Mouse (Mus musculus) forebrain, postnatal 0 days (tissue): Measurements from ENCODE around the gene Spata31d1d. TPM values are rescaled to one million over a fixed set of nuclear protein-coding genes. Genes with fewer than 3 reads are reported as not detected.

ENCODE experiments used
- ATAC-seq: fragments of 200-750 bp; cut with Nextera tagmentation; 2 replicates; pipeline ENCODE4 v1.8.0; 2017; ENCODE audit warnings: mild to moderate bottlenecking, moderate library complexity
- DNase-seq: peaks from one replicate; pipeline ENCODE4 v3.0.0-alpha.2; 2015
- H3K27ac ChIP-seq: fragments of 300-500 bp; sonication (generic); 2 replicates; pipeline ENCODE4 v1.5.1; 2014; ENCODE audit warnings: low read depth, mild to moderate bottlenecking, antibody characterized with exemption, low read length, moderate library complexity, mixed read lengths
- H3K27me3 ChIP-seq: fragments of 300-500 bp; sonication (generic); 2 replicates; pipeline ENCODE4 v1.6.1; 2014; ENCODE audit warnings: mild to moderate bottlenecking, low read length, mixed read lengths; ENCODE audit not compliant: insufficient read depth
- H3K36me3 ChIP-seq: fragments of 300-500 bp; sonication (generic); 2 replicates; pipeline ENCODE4 v1.6.1; 2014; ENCODE audit warnings: mild to moderate bottlenecking, moderate library complexity; ENCODE audit not compliant: insufficient read depth
- H3K4me1 ChIP-seq: fragments of 300-500 bp; sonication (generic); 2 replicates; pipeline ENCODE4 v1.6.1; 2014; ENCODE audit warnings: antibody characterized with exemption; ENCODE audit not compliant: insufficient read depth
- H3K4me2 ChIP-seq: fragments of 300-500 bp; sonication (generic); 2 replicates; pipeline ENCODE4 v1.6.1; 2014; ENCODE audit warnings: low read depth, mild to moderate bottlenecking, moderate library complexity
- H3K4me3 ChIP-seq: fragments of 300-500 bp; sonication (generic); 2 replicates; pipeline ENCODE4 v1.5.1; 2014; ENCODE audit warnings: low read depth, low read length, mixed read lengths
- H3K9ac ChIP-seq: fragments of 300-500 bp; sonication (generic); 2 replicates; pipeline ENCODE4 v1.6.1; 2014; ENCODE audit warnings: mild to moderate bottlenecking
- H3K9me3 ChIP-seq: fragments of 300-500 bp; sonication (generic); 2 replicates; pipeline ENCODE4 v1.6.1; 2016; ENCODE audit warnings: low read length
- CTCF ChIP-seq: sonication (generic); IDR thresholded peaks from 2 replicates; pipeline ENCODE4 v1.5.1; 2016; ENCODE audit warnings: antibody characterized with exemption, control low read depth, low read depth
- WGBS: fragments of 180-500 bp; shearing (Covaris S2); extraction: QIAGEN DNeasy Blood & Tissue Kit; methylation state at CpG from one replicate; pipeline ENCODE4 v1.1.7; 2014; 5-methylcytosine and 5-hydroxymethylcytosine counted together
- polyA plus RNA-seq: library from polyadenylated mRNA; unstranded; fragments of >200 nt; fragmentation: Nextera tagmentation; extraction: Ambion mirVana; gene quantifications from 2 replicates; pipeline ENCODE4 v1.2.1, GENCODE M21; 2015
- total RNA-seq: library from RNA; depleted of rRNA; stranded (reverse); fragments of >200 nt; gene quantifications from 2 replicates; pipeline ENCODE4 v1.2.3, GENCODE M21; 2014; rRNA removed

Spata31d1d gene
- total and polyA plus RNA-seq, 2 experiments from 2014 or later: not detected

DNA sequence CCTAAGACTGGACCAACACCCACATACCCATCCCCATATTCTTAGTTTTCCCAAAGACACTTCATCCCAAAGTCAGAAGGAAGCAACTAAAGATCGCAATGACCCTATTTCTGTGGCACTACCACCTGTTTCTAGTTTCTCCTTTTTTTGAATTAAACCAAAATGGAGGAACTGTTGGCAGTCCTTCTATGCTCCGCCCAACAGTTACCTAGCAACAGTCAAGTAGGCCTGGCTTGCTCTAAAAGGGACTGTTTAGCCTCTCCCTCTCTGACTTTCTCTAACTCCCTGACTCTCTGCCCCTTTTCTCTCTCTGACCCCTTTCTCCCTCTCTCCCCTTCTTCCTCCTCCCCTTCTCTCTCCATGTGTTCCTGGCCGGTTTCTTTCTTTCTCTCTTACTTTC is 46.3 kb downstream of the Spata31d1d start:
- ATAC-seq (no peak), DNase-seq (no peak)
- Histone ChIP-seq H3K27ac (no peak overlapping the region), H3K9ac (no peak overlapping the region), H3K9me3 (no peaks in the 10 kb centered on the region), H3K27me3 (no peaks in the 10 kb centered on the region), H3K4me2 (no peak overlapping the region), H3K36me3 (no peaks in the 10 kb centered on the region), H3K4me3 (no peak overlapping the region), H3K4me1 (no peaks in the 10 kb centered on the region)
- 80% methylated on average over 3 of the region's 3 CpGs for WGBS
- no peak for TF ChIP-seq CTCF

DNA sequence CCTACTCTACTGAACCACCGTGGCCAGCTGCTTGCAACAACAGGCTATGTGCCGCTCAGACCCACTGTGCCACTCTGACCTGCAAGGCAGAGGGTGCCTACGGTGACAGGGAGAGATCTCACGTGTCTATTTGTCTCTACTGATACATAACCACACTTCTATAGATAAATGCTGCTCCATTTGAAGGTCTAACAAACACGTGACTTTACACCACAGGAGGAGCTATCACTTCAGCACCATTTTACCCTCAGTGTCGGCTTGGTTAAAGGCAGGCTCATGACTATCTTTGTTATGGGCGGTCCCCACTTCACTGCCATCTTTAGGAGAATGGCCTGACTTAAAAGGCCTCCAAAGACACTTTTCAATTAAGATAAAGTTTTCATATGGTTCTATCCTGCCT is 48.9 kb downstream of the Spata31d1d start:
- Histone ChIP-seq H3K9ac (no peak overlapping the region), H3K27me3 (no peaks in the 10 kb centered on the region), H3K9me3 (no peaks in the 10 kb centered on the region), H3K36me3 (no peaks in the 10 kb centered on the region), H3K27ac (no peak overlapping the region), H3K4me3 (no peak overlapping the region), H3K4me1 (no peaks in the 10 kb centered on the region), H3K4me2 (no peak overlapping the region)
- WGBS: 39% methylated on average over 7 of the region's 7 CpGs
- TF ChIP-seq CTCF: no peak
- ATAC-seq (no peak), DNase-seq (no peak)

DNA sequence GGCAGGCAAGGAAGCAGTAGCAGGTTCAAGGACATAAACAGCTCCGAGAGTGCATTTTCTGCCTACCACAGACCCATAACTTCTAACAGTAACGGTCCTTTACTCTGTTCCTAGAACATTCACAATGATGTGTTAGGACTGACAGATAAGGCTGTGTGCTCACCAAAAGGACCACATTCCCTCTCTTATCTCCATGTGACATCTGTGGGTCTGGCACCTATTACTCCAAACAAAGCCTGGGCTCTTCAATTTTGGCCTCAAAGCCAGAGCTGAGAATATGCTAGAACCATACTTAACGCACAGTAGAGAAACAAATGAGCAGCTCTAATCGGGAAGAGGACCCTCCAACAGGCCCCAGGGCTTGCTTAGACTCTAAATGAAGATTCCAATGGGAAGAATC is 51.6 kb downstream of the Spata31d1d start:
- ATAC-seq (no peak), DNase-seq (no peak)
- Histone ChIP-seq H3K9ac (no peak overlapping the region), H3K27ac (no peak overlapping the region), H3K4me1 (no peaks in the 10 kb centered on the region), H3K27me3 (no peaks in the 10 kb centered on the region), H3K36me3 (no peaks in the 10 kb centered on the region), H3K9me3 (no peaks in the 10 kb centered on the region), H3K4me3 (no peak overlapping the region), H3K4me2 (no peak overlapping the region)
- no peak for TF ChIP-seq CTCF
- WGBS: 73% methylated on average over 4 of the region's 4 CpGs

DNA sequence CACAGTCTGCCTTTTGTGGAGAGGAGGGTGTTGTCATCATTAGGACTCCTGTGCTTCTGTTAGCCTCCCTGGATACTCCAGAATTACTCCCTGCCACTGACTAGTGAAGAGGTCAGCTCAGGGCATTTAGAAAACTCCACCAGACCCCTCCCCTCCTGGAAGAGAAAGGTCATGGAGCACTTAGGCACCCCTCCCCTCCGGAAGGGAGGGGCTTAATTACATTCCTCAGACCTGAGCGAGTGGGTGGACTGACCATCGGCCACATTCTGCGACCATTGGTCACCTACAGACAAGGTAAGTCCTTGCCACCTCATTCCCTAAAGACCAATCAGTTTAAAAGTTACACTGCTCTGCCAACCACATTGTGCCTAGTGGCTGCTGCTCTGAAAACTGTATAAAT is 52.2 kb downstream of the Spata31d1d start:
- H3K4me1 ChIP-seq: no peaks in the 10 kb centered on the region
- H3K4me2 ChIP-seq: no peak overlapping the region
- H3K36me3 ChIP-seq: no peaks in the 10 kb centered on the region
- no peaks in the 10 kb centered on the region for H3K27me3 ChIP-seq
- no peaks in the 10 kb centered on the region for H3K9me3 ChIP-seq
- no peak overlapping the region for H3K9ac ChIP-seq
- DNase-seq (no peak), ATAC-seq (no peak)
- no peak overlapping the region for H3K4me3 ChIP-seq
- WGBS: 60% methylated on average over 4 of the region's 4 CpGs
- no peak for TF ChIP-seq CTCF
- H3K27ac ChIP-seq: no peak overlapping the region

DNA sequence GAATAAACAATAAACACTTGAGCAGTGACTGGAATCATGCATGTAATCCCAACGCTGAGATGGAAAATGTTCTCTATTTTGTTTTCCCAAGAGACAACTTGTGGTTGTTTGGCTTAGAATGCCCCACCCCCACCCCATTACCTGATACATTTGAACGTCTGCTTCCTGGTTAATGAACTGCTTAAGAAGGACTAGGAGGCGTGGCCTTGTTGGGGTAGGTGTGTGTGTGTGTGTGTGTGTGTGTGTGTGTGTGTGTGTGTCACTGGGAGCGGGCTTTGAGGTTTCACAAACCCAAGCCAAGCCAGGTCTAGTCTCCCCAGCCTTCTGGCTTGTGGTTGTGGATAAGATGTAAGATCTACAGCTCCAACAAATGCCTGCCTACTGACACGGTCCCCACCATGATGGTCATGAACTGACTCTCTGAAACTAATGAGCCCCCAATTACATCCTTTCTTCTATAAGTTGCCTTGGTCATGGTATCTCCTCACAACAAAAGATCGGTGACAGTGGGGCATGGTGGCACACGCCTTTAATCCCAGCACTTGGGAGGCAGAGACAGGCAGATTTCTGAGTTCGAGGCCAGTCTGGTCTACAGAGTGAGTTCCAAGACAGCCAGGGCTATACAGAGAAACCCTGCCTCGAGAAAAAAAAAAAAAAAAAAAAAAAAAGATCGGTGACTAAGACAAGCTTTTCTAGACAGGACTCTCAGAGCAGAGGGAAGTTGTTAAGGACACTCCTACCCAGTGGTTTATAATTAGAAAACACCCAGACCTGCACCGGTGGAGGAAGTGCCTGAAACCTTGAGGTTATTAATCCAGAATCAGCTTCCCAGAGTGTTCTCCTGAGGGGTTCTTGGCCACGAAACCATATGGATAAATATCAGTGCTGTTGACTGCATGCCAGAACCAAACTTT is 55.0 kb downstream of the Spata31d1d start:
- DNase-seq: no peak
- no peak for TF ChIP-seq CTCF
- WGBS: 79% methylated on average over 12 of the region's 12 CpGs
- Histone ChIP-seq H3K4me1 (0 out of 2 replicates have a peak, but pooled peaks cover 5% of the 10 kb centered on the region), H3K9ac (no peak overlapping the region), H3K9me3 (no peaks in the 10 kb centered on the region), H3K27ac (no peak overlapping the region), H3K27me3 (no peaks in the 10 kb centered on the region), H3K4me3 (no peak overlapping the region), H3K36me3 (no peaks in the 10 kb centered on the region), H3K4me2 (no peak overlapping the region)
- ATAC-seq: no peak

Other genes starting within 250 kb of the Spata31d1d start
- 136 and 160 TPM in 2 replicates for gene Agtpbp1, start 146.5 kb downstream of the Spata31d1d start, total RNA-seq
- gene Agtpbp1, start 146.5 kb downstream of the Spata31d1d start, polyA plus RNA-seq: 60.7 and 65.1 TPM in 2 replicates
- 50.4 and 67.8 TPM in 2 replicates for gene Naa35, start 146.5 kb downstream of the Spata31d1d start, total RNA-seq
- 116 and 132 TPM in 2 replicates for gene Naa35, start 146.5 kb downstream of the Spata31d1d start, polyA plus RNA-seq
- 22.1 and 23.2 TPM in 2 replicates for gene Golm1, start 55.9 kb downstream of the Spata31d1d start, total RNA-seq
- 16.8 and 18.6 TPM in 2 replicates for gene Golm1, start 55.9 kb downstream of the Spata31d1d start, polyA plus RNA-seq
- gene 4921517D22Rik, start 37.6 kb downstream of the Spata31d1d start, total RNA-seq: not detected in 2 replicates
- gene 4921517D22Rik, start 37.6 kb downstream of the Spata31d1d start, polyA plus RNA-seq: not detected in 2 replicates
- gene Spata31d1a, start 21.4 kb downstream of the Spata31d1d start, total RNA-seq: 0.08 TPM in 1 of 2 replicates, not detected in the other
- gene Spata31d1a, start 21.4 kb downstream of the Spata31d1d start, polyA plus RNA-seq: 0.21 and 0.42 TPM in 2 replicates
- 0.08 and 0.33 TPM in 2 replicates for gene Spata31d1b, start 19.5 kb downstream of the Spata31d1d start, total RNA-seq
- not detected in 2 replicates for gene Spata31d1b, start 19.5 kb downstream of the Spata31d1d start, polyA plus RNA-seq
- gene 1700014D04Rik, start 15.0 kb upstream of the Spata31d1d start, total RNA-seq: 0.24 and 0.31 TPM in 2 replicates
- gene 1700014D04Rik, start 15.0 kb upstream of the Spata31d1d start, polyA plus RNA-seq: 0.42 and 0.54 TPM in 2 replicates
- gene Isca1, start 38.1 kb upstream of the Spata31d1d start, total RNA-seq: 77.2 and 87.8 TPM in 2 replicates
- 154 and 168 TPM in 2 replicates for gene Isca1, start 38.1 kb upstream of the Spata31d1d start, polyA plus RNA-seq
- gene Gm49354, start 50.5 kb upstream of the Spata31d1d start, total RNA-seq: not detected in 2 replicates
- gene Gm49354, start 50.5 kb upstream of the Spata31d1d start, polyA plus RNA-seq: not detected in 2 replicates
- 42.3 and 51.2 TPM in 2 replicates for gene Tut7, start 91.4 kb upstream of the Spata31d1d start, total RNA-seq
- 26.8 and 36.8 TPM in 2 replicates for gene Tut7, start 91.4 kb upstream of the Spata31d1d start, polyA plus RNA-seq